Mouse (Mus musculus) spleen, adult 2 months (tissue): ENCODE measurements around the gene R3hdml. TPM values are rescaled to one million over a fixed set of nuclear protein-coding genes. Genes with fewer than 3 reads are reported as not detected.

Experiments used
- DNase-seq, 2 experiments: peaks; one replicate each; pipeline versions ENCODE4 v3.0.0 to v3.0.0-alpha.2; 2012 to 2021; ENCODE audit warnings: low spot score in 2 of 2, low read depth in 1 of 2
- H3K27ac ChIP-seq: fragments of 200-500 bp; 2 replicates; pipeline ENCODE4 v1.5.1; 2012; ENCODE audit warnings: low read length, inconsistent platforms; ENCODE audit not compliant: insufficient read depth
- H3K27me3 ChIP-seq: fragments of 200-500 bp; 2 replicates; pipeline ENCODE4 v1.6.1; 2012; ENCODE audit warnings: mild to moderate bottlenecking, moderate library complexity, low read length, inconsistent platforms; ENCODE audit not compliant: control insufficient read depth, insufficient read depth
- H3K36me3 ChIP-seq: fragments of 200-500 bp; 2 replicates; pipeline ENCODE4 v1.6.1; 2012; ENCODE audit warnings: mild to moderate bottlenecking, low read length, inconsistent platforms; ENCODE audit not compliant: control insufficient read depth, insufficient read depth
- H3K4me1 ChIP-seq: fragments of 200-500 bp; 2 replicates; pipeline ENCODE4 v1.6.1; 2011; ENCODE audit warnings: inconsistent platforms; ENCODE audit not compliant: control insufficient read depth, insufficient read depth, insufficient read length
- H3K4me3 ChIP-seq: fragments of 200-500 bp; 2 replicates; pipeline ENCODE4 v1.5.1; 2011; ENCODE audit warnings: mild to moderate bottlenecking, inconsistent platforms; ENCODE audit not compliant: insufficient read depth, insufficient read length; ENCODE audit errors: extremely low read depth
- CTCF ChIP-seq: fragments of 200-500 bp; IDR thresholded peaks from 2 replicates; pipeline ENCODE4 v1.5.1; 2011; ENCODE audit warnings: mild to moderate bottlenecking, inconsistent platforms; ENCODE audit not compliant: insufficient read depth, insufficient read length, insufficient replicate concordance; ENCODE audit errors: extremely low read depth
- POLR2A ChIP-seq: fragments of 200-500 bp; IDR thresholded peaks from 2 replicates; pipeline ENCODE4 v1.6.1; 2011; ENCODE audit warnings: low read depth, low read length, inconsistent platforms
- WGBS: fragments of 180-500 bp; shearing (Covaris S2); methylation state at CpG from one replicate; pipeline ENCODE4 v1.1.7; 2018; 5-methylcytosine and 5-hydroxymethylcytosine counted together
- polyA plus RNA-seq: library from polyadenylated mRNA; depleted of rRNA; stranded (reverse); fragments of >200 nt; gene quantifications from 2 replicates; pipeline ENCODE4 v1.2.3, GENCODE M21; 2012; rRNA removed

R3hdml gene
- polyA plus RNA-seq: not detected in 2 replicates

DNA sequence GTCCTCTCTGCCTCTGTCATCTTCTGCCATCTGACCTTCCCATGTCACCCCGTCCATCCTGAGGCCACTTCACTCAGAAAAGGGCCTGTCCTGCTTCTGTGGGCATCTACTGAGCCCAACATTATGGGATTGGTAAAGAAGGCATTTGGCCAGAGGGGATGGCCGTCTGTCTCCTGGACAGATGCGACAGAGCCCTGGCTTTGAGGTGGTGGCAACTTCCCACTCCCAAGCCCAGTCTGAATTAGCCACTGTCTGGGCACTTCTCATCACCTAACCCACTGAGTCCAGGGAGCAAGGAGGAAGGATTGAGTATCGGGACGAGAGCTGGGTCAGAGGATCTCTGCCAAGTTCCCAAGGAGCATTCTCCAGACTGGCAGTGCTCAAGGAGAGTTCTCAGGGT, at the start of gene R3hdml:
Gene R3hdml (plus strand): TSS at position 301 of the 400 bp plus-strand sequence.
- no peaks in the 10 kb centered on the region for H3K36me3 ChIP-seq
- no peak for DNase-seq
- H3K4me3 ChIP-seq: no peak within 1 kb of the TSS
- H3K4me1 ChIP-seq: no peaks in the 10 kb centered on the region
- 74% methylated on average over 5 of the region's 5 CpGs for WGBS
- H3K27ac ChIP-seq: no peak within 1 kb of the TSS
- no peaks in the 10 kb centered on the region for H3K27me3 ChIP-seq
- no peak for TF ChIP-seq POLR2A
- no peak for TF ChIP-seq CTCF

GRCm38 (mm10) chr2:163443543-163443942, 48.6 kb upstream of the R3hdml start:
- Histone ChIP-seq H3K27ac (no peak overlapping the region), H3K4me3 (no peak overlapping the region), H3K27me3 (peaks cover 3% of the 10 kb centered on the region), H3K4me1 (no peaks in the 10 kb centered on the region), H3K36me3 (no peaks in the 10 kb centered on the region)
- 56% methylated on average over 6 of the region's 6 CpGs for WGBS
- no peak for DNase-seq
- TF ChIP-seq CTCF (no peak), POLR2A (no peak)

GRCm38 (mm10) chr2:163444017-163444416, 48.1 kb upstream of the R3hdml start:
- no peaks in the 10 kb centered on the region for H3K4me1 ChIP-seq
- H3K27me3 ChIP-seq: no peaks in the 10 kb centered on the region
- H3K36me3 ChIP-seq: no peaks in the 10 kb centered on the region
- no peak overlapping the region for H3K27ac ChIP-seq
- no peak overlapping the region for H3K4me3 ChIP-seq
- WGBS: 65% methylated on average over 7 of the region's 7 CpGs
- no peak for DNase-seq
- TF ChIP-seq POLR2A (no peak), CTCF (no peak)

GRCm38 (mm10) chr2:163447375-163447774, 44.7 kb upstream of the R3hdml start:
- DNase-seq: no peak

DNA sequence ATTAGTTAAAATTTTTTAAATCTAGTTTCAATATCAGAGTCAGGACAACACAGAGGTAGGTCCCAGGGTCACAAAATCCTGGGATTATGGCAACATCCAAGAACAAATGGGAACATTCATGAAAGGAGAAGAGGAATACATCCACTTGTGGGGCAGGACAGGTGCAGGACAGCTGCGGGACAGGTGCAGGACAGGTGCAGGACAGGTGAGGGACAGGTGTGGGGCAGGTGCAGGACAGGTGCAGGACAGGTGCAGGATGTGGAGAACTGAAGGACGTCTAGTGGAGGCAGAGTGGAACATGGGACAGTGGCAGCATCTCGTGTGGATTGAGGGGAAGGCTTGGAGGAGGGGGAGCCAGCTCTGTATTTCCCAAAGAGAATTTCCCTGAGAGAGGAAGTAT, 42.8 kb upstream of the R3hdml start:
- WGBS: 69% methylated on average over 3 of the region's 3 CpGs
- no peak for DNase-seq
- Histone ChIP-seq H3K4me3 (no peak overlapping the region), H3K27ac (no peak overlapping the region), H3K36me3 (no peaks in the 10 kb centered on the region), H3K4me1 (no peaks in the 10 kb centered on the region), H3K27me3 (no peaks in the 10 kb centered on the region)
- no peak for TF ChIP-seq CTCF

More at GRCm38 (mm10) chr2:163447375-163447774, 44.7 kb upstream of the R3hdml start:
- no peak overlapping the region for H3K27ac ChIP-seq
- TF ChIP-seq CTCF (no peak), POLR2A (no peak)
- no peaks in the 10 kb centered on the region for H3K4me1 ChIP-seq
- 81% methylated on average over 12 of the region's 12 CpGs for WGBS
- no peak overlapping the region for H3K4me3 ChIP-seq
- H3K36me3 ChIP-seq: no peaks in the 10 kb centered on the region
- H3K27me3 ChIP-seq: no peaks in the 10 kb centered on the region

DNA sequence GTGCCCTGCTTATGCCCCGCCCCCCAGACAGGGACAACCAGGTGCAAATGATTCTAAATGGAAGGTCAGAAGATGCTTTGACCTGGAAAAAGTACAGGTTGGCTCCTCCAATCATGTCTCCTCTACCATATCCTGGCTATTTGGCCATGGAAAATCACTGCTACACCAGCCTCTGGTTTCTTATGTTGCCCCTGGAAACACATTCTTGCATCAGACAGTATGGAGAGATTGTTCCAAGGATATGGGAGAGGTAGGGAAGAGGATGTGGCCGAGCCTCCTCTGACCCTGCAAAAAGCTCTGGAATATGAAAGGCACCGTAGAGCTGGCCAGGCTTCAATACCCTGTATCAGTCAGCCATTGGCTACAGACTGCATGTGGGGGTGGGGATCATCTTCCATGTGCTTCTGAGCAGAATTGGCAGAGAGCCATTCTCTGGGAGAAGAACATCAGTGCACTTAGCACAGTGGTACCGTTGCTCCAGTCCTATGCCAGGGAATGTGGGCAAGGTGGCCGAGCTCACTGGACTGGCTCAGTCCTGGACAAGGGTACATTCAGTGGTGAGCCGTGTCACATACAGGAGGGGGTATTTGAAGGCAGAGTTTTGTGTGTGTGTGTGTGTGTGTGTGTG, 41.3 kb upstream of the R3hdml start:
- no peaks in the 10 kb centered on the region for H3K27me3 ChIP-seq
- H3K4me1 ChIP-seq: no peaks in the 10 kb centered on the region
- DNase-seq: no peak
- H3K36me3 ChIP-seq: no peaks in the 10 kb centered on the region
- TF ChIP-seq POLR2A (no peak), CTCF (no peak)
- 64% methylated on average over 6 of the region's 6 CpGs for WGBS
- no peak overlapping the region for H3K27ac ChIP-seq
- no peak overlapping the region for H3K4me3 ChIP-seq

DNA sequence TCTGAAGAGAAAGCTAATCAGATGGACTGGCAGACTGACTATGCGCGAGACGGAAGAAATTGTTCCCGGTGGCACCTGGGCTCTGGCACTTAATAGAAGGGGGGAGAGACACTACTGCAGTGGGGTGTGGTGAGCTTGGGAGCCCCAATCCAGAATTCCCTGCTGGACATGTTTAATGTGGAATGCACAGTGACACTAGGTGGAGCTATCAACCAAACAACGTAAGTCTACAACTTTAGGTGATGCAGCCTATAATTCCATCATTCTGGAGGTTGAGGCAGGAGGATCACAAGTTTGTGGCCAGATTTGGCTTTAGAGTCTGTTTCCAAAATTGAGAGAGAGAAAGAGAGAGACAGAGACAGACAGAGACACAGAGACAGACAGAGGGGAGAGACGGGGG, 39.4 kb upstream of the R3hdml start:
- no peak overlapping the region for H3K4me3 ChIP-seq
- H3K4me1 ChIP-seq: no peaks in the 10 kb centered on the region
- no peak overlapping the region for H3K27ac ChIP-seq
- no peaks in the 10 kb centered on the region for H3K36me3 ChIP-seq
- WGBS: 87% methylated on average over 6 of the region's 6 CpGs
- no peak for DNase-seq
- TF ChIP-seq CTCF (no peak), POLR2A (no peak)
- H3K27me3 ChIP-seq: no peaks in the 10 kb centered on the region
